Mouse (Mus musculus) myocyte (in vitro differentiated cells): ENCODE results near the gene Kif18a.

Experiments used
- CEBPB ChIP-seq: IDR thresholded peaks from 2 replicates; pipeline ENCODE4 v1.6.1; 2011; ENCODE audit warnings: mild to moderate bottlenecking, moderate library complexity; ENCODE audit not compliant: poor library complexity, insufficient read depth, severe bottlenecking
- MAX ChIP-seq: IDR thresholded peaks from one replicate; pipeline ENCODE4 v1.6.1; 2011; ENCODE audit warnings: low read depth, mild to moderate bottlenecking, control low read depth
- MYOD1 ChIP-seq, 3 experiments: IDR thresholded peaks; one replicate each; pipeline ENCODE4 v1.6.1; 2011; ENCODE audit warnings: control low read depth in 2 of 3, low read depth in 2 of 3, mild to moderate bottlenecking in 2 of 3, moderate library complexity in 1 of 3; ENCODE audit not compliant: insufficient read length in 2 of 3, control insufficient read depth in 1 of 3
- MYOG ChIP-seq, 3 experiments: IDR thresholded peaks; one replicate each; pipeline ENCODE4 v1.6.1; 2011; ENCODE audit warnings: control low read depth in 2 of 3, low read depth in 2 of 3, mild to moderate bottlenecking in 2 of 3; ENCODE audit not compliant: insufficient read length in 2 of 3, control insufficient read depth in 1 of 3, insufficient read depth in 1 of 3
- POLR2A ChIP-seq: IDR thresholded peaks from one replicate; pipeline ENCODE4 v1.6.1; 2011; ENCODE audit warnings: low read depth, mild to moderate bottlenecking, control low read depth, moderate library complexity; ENCODE audit not compliant: insufficient read length
- POLR2AphosphoS2 ChIP-seq: IDR thresholded peaks from one replicate; pipeline ENCODE4 v1.6.1; 2011; ENCODE audit warnings: low read depth, control low read depth; ENCODE audit not compliant: insufficient read length
- SRF ChIP-seq: IDR thresholded peaks from one replicate; pipeline ENCODE4 v1.6.1; 2011; ENCODE audit warnings: low read depth; ENCODE audit not compliant: control insufficient read depth, insufficient read length
- TCF12 ChIP-seq: IDR thresholded peaks from one replicate; pipeline ENCODE4 v1.6.1; 2011; ENCODE audit warnings: mild to moderate bottlenecking, control low read depth; ENCODE audit not compliant: poor library complexity, insufficient read depth, severe bottlenecking
- USF1 ChIP-seq: IDR thresholded peaks from one replicate; pipeline ENCODE4 v1.6.1; 2011; ENCODE audit warnings: low read depth, mild to moderate bottlenecking, control low read depth, moderate library complexity

- TF ChIP-seq POLR2A: no peak
- no peak for TF ChIP-seq POLR2AphosphoS2
- no peak for TF ChIP-seq MYOG (IDR thresholded peaks at IDR 0.05; ENCODE audit: control insufficient read depth in 1 of 3, insufficient read depth in 1 of 3, insufficient read length in 2 of 3, low read depth in 2 of 3)
- no peak for TF ChIP-seq USF1
- no peak for TF ChIP-seq MYOD1 (IDR thresholded peaks at IDR 0.05; ENCODE audit: control insufficient read depth in 1 of 3, insufficient read length in 2 of 3, low read depth in 2 of 3)
- no peak for TF ChIP-seq CEBPB
- no peak for TF ChIP-seq TCF12
- TF ChIP-seq SRF: no peak
- TF ChIP-seq MAX: no peak
These were observed 64.8 kb downstream of the Kif18a start for GRCm38 (mm10) chr2:109345386-109345785.
